Mouse (Mus musculus) lung, postnatal 0 days (tissue): ENCODE measurements at regions not wholly inside any gene's neighbourhood (a gene's known extent, or its start where the extent isn't known, plus 50 kb on each side); places are given as distances from the start of the nearest gene placed in this dataset.

Experiments used
- CTCF ChIP-seq: IDR thresholded peaks from 2 replicates; pipeline ENCODE4 v1.5.1; 2016; ENCODE audit warnings: antibody characterized with exemption, mild to moderate bottlenecking
- EP300 ChIP-seq: IDR thresholded peaks from 2 replicates; pipeline ENCODE4 v1.6.1; 2016; ENCODE audit warnings: antibody characterized with exemption, mild to moderate bottlenecking, control low read depth

DNA sequence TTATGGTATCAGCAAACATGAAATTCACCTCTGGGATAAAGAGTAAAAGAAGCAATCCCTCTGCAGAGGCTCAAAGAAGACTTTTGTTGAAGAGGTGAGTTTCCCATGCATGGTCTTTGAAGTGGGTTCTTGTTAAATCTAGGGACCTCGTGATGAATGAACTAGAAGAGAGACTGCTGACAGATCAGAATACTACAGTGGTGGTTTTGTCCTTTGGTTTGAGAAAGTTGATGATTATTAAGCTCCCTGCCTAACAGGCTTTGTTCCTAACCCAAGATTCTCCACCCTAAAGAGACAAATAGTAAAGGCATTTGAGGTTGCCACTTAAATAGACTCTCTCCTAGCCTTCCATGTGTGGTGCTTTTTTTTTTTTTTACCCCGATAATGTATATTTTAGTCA, 707.2 kb upstream of the N6amt1 start:
- no peak for TF ChIP-seq CTCF
- TF ChIP-seq EP300: no peak
